Mouse (Mus musculus) forebrain, embryonic 12.5 days (tissue): ENCODE data around the gene Cfap69. TPM values are rescaled to one million over a fixed set of nuclear protein-coding genes. Genes with fewer than 3 reads are reported as not detected.
A peak's percentile ranks its signal among the peaks of the same experiment; 100 is the strongest.

ENCODE experiments used
- ATAC-seq: fragments of 200-750 bp; cut with Nextera tagmentation; 2 replicates; pipeline ENCODE4 v1.8.0; 2017; ENCODE audit warnings: moderate TSS enrichment; ENCODE audit not compliant: low FRiP score
- H3K27ac ChIP-seq: fragments of 300-500 bp; sonication (generic); 2 replicates; pipeline ENCODE4 v1.5.1; 2016; ENCODE audit warnings: mild to moderate bottlenecking
- H3K27me3 ChIP-seq: fragments of 300-500 bp; sonication (generic); 2 replicates; pipeline ENCODE4 v1.6.1; 2016; ENCODE audit warnings: mild to moderate bottlenecking
- H3K36me3 ChIP-seq: fragments of 300-500 bp; sonication (generic); replicated peaks from 2 replicates; pipeline ENCODE4 v1.6.1; 2016; ENCODE audit warnings: mild to moderate bottlenecking
- H3K4me1 ChIP-seq: fragments of 300-500 bp; sonication (generic); 2 replicates; pipeline ENCODE4 v1.6.1; 2016
- H3K4me2 ChIP-seq: fragments of 300-500 bp; sonication (generic); 2 replicates; pipeline ENCODE4 v1.6.1; 2016; ENCODE audit warnings: mild to moderate bottlenecking, moderate library complexity
- H3K4me3 ChIP-seq: fragments of 300-500 bp; sonication (generic); replicated peaks from 2 replicates; pipeline ENCODE4 v1.5.1; 2016; ENCODE audit warnings: mild to moderate bottlenecking
- H3K9ac ChIP-seq: fragments of 300-500 bp; sonication (generic); 2 replicates; pipeline ENCODE4 v1.6.1; 2016; ENCODE audit warnings: mild to moderate bottlenecking
- H3K9me3 ChIP-seq: fragments of 300-500 bp; sonication (generic); 2 replicates; pipeline ENCODE4 v1.6.1; 2016
- WGBS: fragments of 180-500 bp; shearing (Covaris S2); methylation state at CpG from one replicate; pipeline ENCODE4 v1.1.7; 2016; 5-methylcytosine and 5-hydroxymethylcytosine counted together
- polyA plus RNA-seq: library from polyadenylated mRNA; unstranded; fragments of >200 nt; fragmentation: Nextera tagmentation; extraction: Ambion mirVana; gene quantifications from 2 replicates; pipeline ENCODE4 v1.2.1, GENCODE M21; 2016

The Cfap69 gene
- polyA plus RNA-seq: 8.4 and 9.3 TPM in 2 replicates

DNA sequence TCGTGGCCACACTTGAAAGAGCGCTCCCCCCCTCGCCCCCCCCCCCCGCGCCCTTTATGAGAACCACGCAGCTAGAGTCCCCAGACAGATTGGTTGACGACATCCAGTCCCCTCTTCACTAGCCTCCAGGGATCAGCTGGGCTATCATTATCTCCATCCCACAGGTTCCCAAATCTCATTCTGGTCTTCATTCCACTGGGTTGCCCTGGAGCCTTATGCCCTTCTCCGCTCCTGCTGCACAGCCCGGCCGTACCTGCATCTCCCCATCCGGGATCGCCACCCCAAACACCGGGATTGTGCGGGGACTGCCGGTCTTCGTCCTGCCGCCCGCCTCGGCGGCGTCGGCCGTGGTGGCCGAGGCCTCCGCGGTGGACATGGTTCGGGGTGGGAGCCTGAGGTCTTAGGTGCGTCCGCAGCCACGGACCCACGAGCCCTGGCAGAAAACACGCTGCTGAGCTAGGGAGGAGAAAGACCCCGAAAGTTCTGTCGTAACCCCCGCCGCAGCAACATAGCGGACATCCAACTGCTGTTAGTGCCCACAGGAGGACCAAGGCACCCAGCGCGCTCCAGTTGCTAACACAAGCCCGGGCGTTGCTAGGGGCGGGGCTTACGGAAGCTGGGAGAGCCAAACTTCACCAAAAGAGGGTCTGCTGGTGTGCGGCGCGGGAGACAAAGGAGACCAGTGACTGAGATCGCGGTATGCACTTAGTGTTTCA, at the start of gene Cfap69:
Gene Cfap69, minus strand, starts transcription at position 585 of the 716 bp plus-strand sequence.
- H3K4me1 ChIP-seq: peaks cover 10% of the 10 kb centered on the region
- peak within 1 kb of the TSS; percentile 92 for H3K4me2 ChIP-seq
- under 1% methylated on average over 46 of the region's 48 CpGs for WGBS
- H3K36me3 ChIP-seq: no peaks in the 10 kb centered on the region
- peak within 1 kb of the TSS; percentile 74 for H3K9ac ChIP-seq
- peak within 1 kb of the TSS; percentile 73 for H3K4me3 ChIP-seq
- H3K9me3 ChIP-seq: no peaks in the 10 kb centered on the region
- H3K27me3 ChIP-seq: peaks cover 9% of the 10 kb centered on the region; the same call in 1 of the 2 replicates
- H3K27ac ChIP-seq: 0 out of 2 replicates have a peak within 1 kb of the TSS, but pooled peaks have one; percentile 42
- peak; percentile 98 for ATAC-seq

DNA sequence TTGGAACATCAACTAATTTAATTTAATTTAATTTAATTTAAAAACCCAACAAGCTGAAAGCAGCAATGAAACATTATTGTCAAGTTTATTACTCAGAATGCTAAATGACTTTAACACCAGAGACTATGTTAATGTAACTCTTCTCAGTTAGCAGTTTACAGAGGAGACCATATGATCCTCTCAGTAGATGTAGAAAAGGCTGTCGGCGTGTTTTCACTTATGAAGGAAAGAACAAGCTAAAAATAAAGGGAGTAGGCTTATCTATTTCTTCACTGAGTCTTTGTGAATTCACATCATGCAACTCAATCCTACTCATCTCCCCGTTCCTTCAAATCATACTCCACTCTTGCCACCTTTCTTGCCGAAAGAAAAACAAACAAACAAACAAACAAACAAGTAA, 47.0 kb upstream of the Cfap69 start:
- Histone ChIP-seq H3K36me3 (no peaks in the 10 kb centered on the region), H3K4me3 (no peak overlapping the region), H3K9ac (no peak overlapping the region), H3K4me2 (no peak overlapping the region), H3K4me1 (no peaks in the 10 kb centered on the region), H3K27me3 (no peaks in the 10 kb centered on the region), H3K9me3 (no peaks in the 10 kb centered on the region), H3K27ac (no peak overlapping the region)
- WGBS: 91% methylated on average over 4 of the region's 4 CpGs
- ATAC-seq: no peak

DNA sequence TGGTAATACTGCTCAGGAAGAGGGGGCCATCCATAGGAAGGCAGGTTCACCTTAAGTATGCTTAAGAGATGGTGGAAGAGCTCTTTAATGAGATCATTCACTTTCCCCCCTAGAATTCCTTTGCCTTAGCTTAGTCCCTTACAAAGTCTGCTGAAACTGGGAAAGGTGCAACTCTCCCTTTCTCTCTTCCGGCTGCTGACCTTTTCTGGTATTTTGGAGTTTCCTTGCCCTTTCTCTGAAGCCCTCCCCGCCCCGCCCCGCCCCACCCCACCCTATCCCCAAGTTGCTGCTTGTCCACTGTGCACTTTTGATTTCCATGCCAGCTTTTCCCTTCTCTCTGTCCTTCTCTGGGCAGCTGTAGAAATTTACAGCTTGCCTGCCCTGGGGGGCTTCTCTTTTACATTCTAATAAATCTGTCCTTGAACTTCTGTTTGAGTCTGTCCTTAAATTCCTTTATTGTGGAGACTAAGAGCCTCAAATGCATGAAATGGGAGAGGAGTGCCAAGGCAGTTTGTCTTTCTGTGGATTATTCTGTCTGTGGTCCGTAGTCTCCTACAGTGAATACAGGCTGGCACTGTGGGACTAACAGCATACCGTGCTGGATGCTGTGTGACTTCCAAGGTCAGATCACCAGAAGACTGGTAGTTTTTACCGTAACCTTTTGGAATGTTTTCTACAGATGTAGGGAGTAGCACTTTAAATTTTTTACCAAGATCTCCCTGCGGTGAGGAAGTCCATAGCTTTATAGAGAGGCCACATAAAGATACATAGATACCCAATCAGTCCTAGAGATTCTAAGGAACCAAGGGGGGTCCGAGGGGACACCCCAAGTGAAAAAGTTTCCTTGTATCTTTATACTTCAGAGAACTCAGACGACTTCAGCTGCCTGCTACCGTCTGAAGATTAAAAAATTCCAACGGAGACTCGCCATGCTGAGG, 43.6 kb upstream of the Cfap69 start:
- Histone ChIP-seq H3K4me1 (no peaks in the 10 kb centered on the region), H3K9me3 (no peaks in the 10 kb centered on the region), H3K4me2 (no peak overlapping the region), H3K27me3 (no peaks in the 10 kb centered on the region), H3K36me3 (no peaks in the 10 kb centered on the region), H3K27ac (no peak overlapping the region), H3K4me3 (no peak overlapping the region), H3K9ac (no peak overlapping the region)
- WGBS: 66% methylated on average over 13 of the region's 13 CpGs
- no peak for ATAC-seq

DNA sequence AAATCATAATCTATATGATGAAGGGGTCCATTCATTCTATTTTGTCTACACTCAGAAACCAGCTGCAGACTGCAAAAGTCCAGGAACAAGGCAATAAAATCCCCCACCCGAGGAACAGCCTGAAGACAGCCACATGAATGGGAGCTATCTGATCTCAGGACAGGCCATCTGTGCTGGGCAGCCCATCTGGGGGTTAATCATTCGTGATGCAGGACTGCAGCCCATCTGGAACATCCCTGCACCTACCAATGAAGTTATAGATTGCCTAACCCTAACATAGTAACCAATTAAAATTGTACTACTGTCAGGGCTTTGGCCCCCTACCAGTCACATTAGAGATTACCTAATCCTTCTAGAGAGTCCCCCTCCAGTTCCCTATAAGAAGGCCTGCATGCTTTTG, 41.0 kb upstream of the Cfap69 start:
- WGBS: 68% methylated on average over 2 of the region's 2 CpGs
- no peak overlapping the region for H3K27ac ChIP-seq
- H3K4me2 ChIP-seq: no peak overlapping the region
- no peaks in the 10 kb centered on the region for H3K27me3 ChIP-seq
- H3K9ac ChIP-seq: no peak overlapping the region
- H3K4me1 ChIP-seq: no peaks in the 10 kb centered on the region
- ATAC-seq: no peak
- H3K4me3 ChIP-seq: no peak overlapping the region
- no peaks in the 10 kb centered on the region for H3K9me3 ChIP-seq
- H3K36me3 ChIP-seq: no peaks in the 10 kb centered on the region

DNA sequence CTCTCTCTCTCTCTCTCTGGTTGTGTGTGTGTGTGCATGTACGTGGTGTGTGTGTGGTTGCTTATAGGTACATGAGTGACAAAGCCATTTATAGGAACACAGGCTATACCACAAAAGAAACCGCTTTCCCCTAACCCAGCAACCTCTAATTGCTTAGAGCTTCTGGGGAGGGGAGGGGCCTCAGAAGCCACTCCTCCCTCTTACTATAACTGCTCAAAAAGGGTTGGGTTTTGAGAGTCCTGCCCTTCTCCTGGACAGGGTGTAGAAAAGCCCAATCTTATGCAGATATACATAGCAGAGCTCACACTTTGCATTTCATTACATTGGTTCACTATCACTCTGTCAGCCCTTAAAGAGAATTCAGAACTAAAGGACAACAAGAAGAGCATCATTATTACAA, 36.3 kb upstream of the Cfap69 start:
- H3K4me3 ChIP-seq: no peak overlapping the region
- WGBS: 84% methylated on average over 2 of the region's 2 CpGs
- no peaks in the 10 kb centered on the region for H3K36me3 ChIP-seq
- H3K9me3 ChIP-seq: no peaks in the 10 kb centered on the region
- no peak overlapping the region for H3K9ac ChIP-seq
- no peak overlapping the region for H3K27ac ChIP-seq
- H3K4me2 ChIP-seq: no peak overlapping the region
- no peaks in the 10 kb centered on the region for H3K27me3 ChIP-seq
- no peak for ATAC-seq
- no peaks in the 10 kb centered on the region for H3K4me1 ChIP-seq

DNA sequence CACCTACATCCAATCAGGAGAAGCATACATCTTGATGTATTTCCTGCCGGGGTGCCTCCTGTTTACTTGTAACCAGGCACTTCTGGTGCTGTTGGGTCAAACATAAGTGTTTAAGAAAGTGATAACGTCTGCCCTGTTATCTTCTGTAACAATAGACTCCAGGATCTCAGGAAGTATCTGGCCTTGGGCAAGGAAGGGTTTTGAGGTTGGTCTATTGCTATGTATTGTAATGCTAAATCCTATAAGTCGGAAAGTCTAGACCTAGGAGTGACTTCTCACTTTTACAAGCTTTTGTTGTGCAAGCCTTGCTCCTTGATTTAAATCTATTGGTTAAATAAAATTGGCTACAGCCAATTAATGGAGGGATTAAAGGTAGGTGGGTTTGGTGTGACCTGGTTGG, 34.8 kb upstream of the Cfap69 start:
- no peaks in the 10 kb centered on the region for H3K36me3 ChIP-seq
- H3K27ac ChIP-seq: no peak overlapping the region
- no peak overlapping the region for H3K9ac ChIP-seq
- H3K4me3 ChIP-seq: no peak overlapping the region
- H3K9me3 ChIP-seq: no peaks in the 10 kb centered on the region
- H3K4me1 ChIP-seq: peaks cover 3% of the 10 kb centered on the region; the same call in 1 of the 2 replicates
- WGBS: 77% methylated on average over 3 of the region's 3 CpGs
- ATAC-seq: no peak
- H3K4me2 ChIP-seq: no peak overlapping the region
- H3K27me3 ChIP-seq: no peaks in the 10 kb centered on the region

DNA sequence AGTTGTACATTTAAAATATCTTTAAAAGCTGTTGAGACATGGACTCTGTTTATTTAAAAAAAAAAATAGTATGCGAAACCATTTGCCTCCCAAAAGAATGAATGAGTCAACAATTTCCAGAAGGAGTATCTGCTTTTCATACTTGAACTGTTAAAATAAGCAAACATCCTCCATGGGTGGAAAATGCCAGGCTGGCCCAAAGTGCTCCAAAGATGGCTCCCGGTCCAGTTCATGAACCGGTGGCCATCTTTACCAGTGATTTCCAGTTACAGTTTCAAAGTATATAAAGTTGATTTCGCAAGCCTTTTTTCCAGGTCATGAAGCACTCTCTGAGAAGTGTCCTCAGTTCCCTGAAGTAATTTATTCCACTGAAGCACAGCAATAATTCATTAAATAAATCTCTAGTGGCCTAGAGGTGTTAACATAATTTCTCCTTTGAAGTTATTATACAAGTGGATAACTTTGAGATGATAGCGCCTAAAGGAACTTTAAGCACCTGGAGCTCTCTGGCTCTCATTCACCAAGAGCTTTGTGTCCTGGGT, 31.4 kb upstream of the Cfap69 start:
- Histone ChIP-seq H3K4me3 (no peak overlapping the region), H3K4me2 (no peak overlapping the region), H3K27me3 (0 out of 2 replicates have a peak, but pooled peaks cover 5% of the 10 kb centered on the region), H3K36me3 (no peaks in the 10 kb centered on the region), H3K4me1 (peaks cover 6% of the 10 kb centered on the region; the same call in 1 of the 2 replicates), H3K9me3 (no peaks in the 10 kb centered on the region), H3K27ac (no peak overlapping the region), H3K9ac (no peak overlapping the region)
- WGBS: 95% methylated on average over 5 of the region's 5 CpGs
- no peak for ATAC-seq

DNA sequence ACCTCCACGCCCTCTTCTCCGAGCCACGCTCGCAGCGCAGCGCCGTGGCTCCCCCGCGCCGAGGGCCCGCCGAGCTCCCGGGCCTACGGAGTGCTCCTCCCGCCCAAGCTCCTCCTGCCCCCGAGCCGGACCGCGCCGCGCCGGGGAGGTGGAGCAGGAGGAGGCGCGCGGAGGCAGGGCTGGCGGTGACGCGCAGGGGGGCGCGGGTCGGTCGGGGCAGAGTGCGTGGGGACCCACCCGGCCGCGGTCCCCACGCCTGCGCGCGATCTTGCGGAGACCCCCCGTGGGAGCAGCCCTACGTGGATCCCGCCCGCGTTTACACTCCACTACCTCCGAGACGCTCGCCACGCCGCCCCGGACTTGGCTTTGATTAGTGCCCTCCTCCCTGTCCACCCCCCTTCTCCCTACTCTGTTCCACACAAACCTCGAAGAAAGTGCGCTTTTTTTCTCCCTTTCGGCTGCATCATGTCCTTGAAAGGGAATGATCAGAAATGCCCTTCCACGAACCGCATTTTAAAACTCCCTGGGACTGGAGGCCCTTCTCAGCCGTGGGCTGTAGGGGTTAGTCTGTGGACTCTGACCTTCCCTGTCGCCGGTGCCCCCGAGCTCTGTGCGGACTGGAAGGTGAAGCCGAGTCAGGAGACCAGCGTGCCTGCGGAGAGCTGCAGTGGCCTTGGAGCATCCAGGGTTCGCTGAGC, 30.1 kb upstream of the Cfap69 start, which contains the start of gene Steap2:
Gene Steap2, minus strand, starts transcription at position 623 of the 698 bp plus-strand sequence.
- H3K9me3 ChIP-seq: no peaks in the 10 kb centered on the region
- H3K4me1 ChIP-seq: peaks cover 6% of the 10 kb centered on the region; the same call in 1 of the 2 replicates
- no peaks in the 10 kb centered on the region for H3K36me3 ChIP-seq
- under 1% methylated on average over 27 of the region's 66 CpGs for WGBS
- peak; percentile 91 for ATAC-seq
- H3K27ac ChIP-seq: no peak within 1 kb of the TSS
- peak within 1 kb of the TSS; percentile 78 for H3K4me3 ChIP-seq
- H3K9ac ChIP-seq: peak within 1 kb of the TSS; percentile 83
- H3K27me3 ChIP-seq: 0 out of 2 replicates have a peak, but pooled peaks cover 5% of the 10 kb centered on the region
- H3K4me2 ChIP-seq: peak within 1 kb of the TSS; percentile 84

DNA sequence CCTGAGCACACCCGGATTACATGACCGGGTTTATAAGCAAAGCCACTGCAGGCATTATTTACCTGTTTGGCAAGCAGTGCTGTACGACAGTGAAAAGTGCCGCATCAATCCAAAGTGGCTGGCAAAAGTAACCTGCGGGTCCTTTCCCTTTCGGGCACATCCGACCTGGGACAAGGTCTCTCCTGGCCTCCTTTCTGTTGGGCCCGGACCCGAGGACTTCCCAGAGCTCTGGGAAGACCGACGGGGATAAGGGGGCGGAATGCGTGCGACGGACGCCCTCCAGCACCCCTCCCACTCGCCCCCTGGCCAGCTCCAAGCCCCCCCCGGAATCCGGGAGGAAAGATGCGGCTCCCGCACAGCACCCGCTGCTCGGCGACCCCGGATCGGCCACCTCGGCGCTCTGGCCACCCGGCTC, 29.5 kb upstream of the Cfap69 start:
- peak overlapping the region; percentile 78 for H3K4me3 ChIP-seq
- WGBS: under 1% methylated on average over 27 of the region's 29 CpGs
- H3K4me1 ChIP-seq: peaks cover 6% of the 10 kb centered on the region; the same call in 1 of the 2 replicates
- H3K36me3 ChIP-seq: no peaks in the 10 kb centered on the region
- H3K27ac ChIP-seq: no peak overlapping the region
- peak overlapping the region; percentile 84 for H3K4me2 ChIP-seq
- 0 out of 2 replicates have a peak, but pooled peaks cover 5% of the 10 kb centered on the region for H3K27me3 ChIP-seq
- ATAC-seq: peak; percentile 70
- H3K9ac ChIP-seq: peak overlapping the region; percentile 83
- H3K9me3 ChIP-seq: no peaks in the 10 kb centered on the region

DNA sequence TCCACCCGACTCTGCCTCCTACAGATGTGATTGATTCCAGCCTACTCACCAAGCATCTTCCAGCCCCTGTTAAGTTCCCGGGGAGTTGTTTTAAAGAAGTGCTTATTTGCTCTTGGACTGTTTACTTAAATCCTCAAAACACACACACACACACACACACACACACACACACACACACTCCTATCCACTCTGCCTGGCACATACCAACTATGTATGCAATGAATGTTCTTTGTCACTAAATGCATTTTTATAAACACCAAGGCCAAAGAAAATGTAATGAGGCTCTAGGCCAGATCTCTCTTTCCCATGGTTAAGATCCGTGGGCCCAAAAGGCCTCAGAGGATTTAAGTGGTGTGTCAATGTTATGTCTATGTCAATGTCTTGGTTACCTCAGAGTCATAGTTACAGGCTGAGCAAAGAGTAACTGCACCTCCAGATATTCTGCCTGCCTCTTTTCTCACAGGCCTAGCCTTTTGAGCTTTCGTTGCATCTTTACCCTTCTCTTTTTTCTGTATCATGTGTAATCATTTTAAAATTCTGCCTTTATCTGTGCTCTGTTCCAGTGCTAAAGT, 28.2 kb upstream of the Cfap69 start:
- no peak for ATAC-seq

DNA sequence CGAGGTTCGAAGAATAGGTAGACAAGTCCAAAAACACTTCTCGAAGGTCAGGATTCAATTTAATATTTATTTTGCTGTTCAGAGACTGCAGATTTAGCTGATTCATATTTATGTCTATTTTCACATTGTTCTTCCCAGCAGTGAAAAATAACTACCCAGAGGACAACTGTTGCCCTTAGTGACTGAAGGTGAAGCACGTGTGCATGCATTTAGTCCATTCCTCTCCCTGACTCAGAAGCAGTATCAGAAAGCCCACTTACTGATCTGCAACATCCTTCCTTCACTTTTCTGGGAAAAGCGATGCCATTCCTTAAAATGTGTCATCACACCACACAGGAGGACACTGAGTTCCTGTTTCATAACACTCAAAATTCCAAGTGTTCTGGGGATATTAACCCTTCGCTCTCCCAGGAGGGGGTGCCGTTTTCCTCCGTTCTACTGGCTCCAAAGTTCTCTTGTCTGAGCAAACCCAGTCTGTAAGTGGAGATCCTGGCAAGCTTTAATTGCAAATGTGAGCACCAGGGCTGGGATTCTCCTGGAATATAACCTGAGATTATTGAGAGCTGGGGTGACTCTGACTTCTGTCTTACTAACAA, 25.0 kb upstream of the Cfap69 start:
- Histone ChIP-seq H3K9ac (no peak overlapping the region), H3K4me3 (no peak overlapping the region), H3K4me1 (0 out of 2 replicates have a peak, but pooled peaks cover 3% of the 10 kb centered on the region), H3K9me3 (no peaks in the 10 kb centered on the region), H3K27ac (no peak overlapping the region), H3K27me3 (0 out of 2 replicates have a peak, but pooled peaks cover 5% of the 10 kb centered on the region), H3K4me2 (no peak overlapping the region), H3K36me3 (no peaks in the 10 kb centered on the region)
- WGBS: 85% methylated on average over 8 of the region's 8 CpGs
- no peak for ATAC-seq

More for the DNA sequence above, 28.2 kb upstream of the Cfap69 start:
- H3K4me1 ChIP-seq: peaks cover 6% of the 10 kb centered on the region; the same call in 1 of the 2 replicates
- H3K4me3 ChIP-seq: no peak overlapping the region
- WGBS: 75% methylated on average over 4 of the region's 4 CpGs
- no peaks in the 10 kb centered on the region for H3K36me3 ChIP-seq
- no peak overlapping the region for H3K9ac ChIP-seq
- H3K9me3 ChIP-seq: no peaks in the 10 kb centered on the region
- H3K4me2 ChIP-seq: no peak overlapping the region
- H3K27ac ChIP-seq: no peak overlapping the region
- H3K27me3 ChIP-seq: 0 out of 2 replicates have a peak, but pooled peaks cover 5% of the 10 kb centered on the region
